Mouse (Mus musculus) 416B (cell line): ENCODE results near the gene Bach2.
A peak's percentile ranks its signal among the peaks of the same experiment; 100 is the strongest.

Experiments
- DNase-seq: peaks from one replicate; pipeline ENCODE4 v3.0.0; 2011; ENCODE audit warnings: low read depth

The Bach2 gene

GRCm38 (mm10) chr4:32238366-32238854, at the start of gene Bach2:
Bach2 (plus strand) TSS chr4:32238804.
- peak; percentile 83 for DNase-seq

- DNase-seq, result no peak
These were observed 49.1 kb upstream of the Bach2 start for GRCm38 (mm10) chr4:32189416-32190036.

GRCm38 (mm10) chr4:32190506-32190905, 48.1 kb upstream of the Bach2 start:
- peak; percentile 29 for DNase-seq

- DNase-seq, result no peak
These were observed 42.4 kb upstream of the Bach2 start for GRCm38 (mm10) chr4:32195945-32196921.

- DNase-seq, result no peak
These were observed 40.6 kb upstream of the Bach2 start for GRCm38 (mm10) chr4:32198031-32198430.

- no peak for DNase-seq
These were observed 40.0 kb upstream of the Bach2 start for GRCm38 (mm10) chr4:32198589-32198988.

GRCm38 (mm10) chr4:32199156-32199555, 39.4 kb upstream of the Bach2 start:
- DNase-seq, result no peak

- no peak for DNase-seq
These were observed 37.5 kb upstream of the Bach2 start for GRCm38 (mm10) chr4:32201114-32201513.

- no peak for DNase-seq
These were observed 36.2 kb upstream of the Bach2 start for GRCm38 (mm10) chr4:32202362-32202761.

- no peak for DNase-seq
These were observed 33.8 kb upstream of the Bach2 start for GRCm38 (mm10) chr4:32204819-32205218.

- DNase-seq, result no peak
These were observed 32.8 kb upstream of the Bach2 start for GRCm38 (mm10) chr4:32205825-32206224.

- no peak for DNase-seq
These were observed 28.6 kb upstream of the Bach2 start for GRCm38 (mm10) chr4:32209995-32210394.

- DNase-seq, result no peak
These were observed 28.0 kb upstream of the Bach2 start for GRCm38 (mm10) chr4:32210424-32211184.

- DNase-seq, result no peak
These were observed 26.0 kb upstream of the Bach2 start for GRCm38 (mm10) chr4:32212593-32212992.

GRCm38 (mm10) chr4:32216466-32216865, 22.1 kb upstream of the Bach2 start:
- no peak for DNase-seq

GRCm38 (mm10) chr4:32217016-32217415, 21.6 kb upstream of the Bach2 start:
- DNase-seq, result no peak

GRCm38 (mm10) chr4:32217593-32217992, 21.0 kb upstream of the Bach2 start:
- DNase-seq, result no peak

GRCm38 (mm10) chr4:32218371-32218770, 20.2 kb upstream of the Bach2 start:
- no peak for DNase-seq

- DNase-seq, result no peak
These were observed 19.0 kb upstream of the Bach2 start for GRCm38 (mm10) chr4:32219428-32220128.

GRCm38 (mm10) chr4:32220129-32220491, 18.5 kb upstream of the Bach2 start:
- no peak for DNase-seq

- no peak for DNase-seq
These were observed 17.6 kb upstream of the Bach2 start for GRCm38 (mm10) chr4:32220961-32221360.

- DNase-seq, result no peak
These were observed 15.0 kb upstream of the Bach2 start for GRCm38 (mm10) chr4:32223563-32223962.
